Mouse (Mus musculus): ENCODE data around the gene Clstn1.
A peak's percentile ranks its signal among the peaks of the same experiment; 100 is the strongest.

The Clstn1 gene

GRCm38 (mm10) chr4:149675378-149676261 lies 89.4 kb downstream of the Clstn1 start:
- peak; percentile 32 for DNase-seq (ENCODE audit: low spot score)

GRCm38 (mm10) chr4:149678006-149678405 lies 91.7 kb downstream of the Clstn1 start:
- DNase-seq (ENCODE audit: low spot score): no peak

- no peak for DNase-seq (ENCODE audit: low spot score)
These were observed 92.9 kb downstream of the Clstn1 start for GRCm38 (mm10) chr4:149679056-149679770.

- no peak for DNase-seq (ENCODE audit: low spot score)
These were observed 97.6 kb downstream of the Clstn1 start for GRCm38 (mm10) chr4:149683875-149684274.

- DNase-seq (ENCODE audit: low spot score): no peak
These were observed 98.8 kb downstream of the Clstn1 start for GRCm38 (mm10) chr4:149684841-149685623.

GRCm38 (mm10) chr4:149688861-149689260 lies 102.6 kb downstream of the Clstn1 start:
- no peak for DNase-seq (ENCODE audit: low spot score)

- DNase-seq (ENCODE audit: low spot score): no peak
These were observed 103.8 kb downstream of the Clstn1 start for GRCm38 (mm10) chr4:149689822-149690700.

- no peak for DNase-seq (ENCODE audit: low spot score)
These were observed 104.6 kb downstream of the Clstn1 start for GRCm38 (mm10) chr4:149690828-149691280.

GRCm38 (mm10) chr4:149691368-149691767 lies 105.1 kb downstream of the Clstn1 start:
- DNase-seq (ENCODE audit: low spot score): no peak

- no peak for DNase-seq (ENCODE audit: low spot score)
These were observed 110.1 kb downstream of the Clstn1 start for GRCm38 (mm10) chr4:149696189-149696971.

GRCm38 (mm10) chr4:149697506-149698196 lies 111.4 kb downstream of the Clstn1 start:
- DNase-seq (ENCODE audit: low spot score): no peak

GRCm38 (mm10) chr4:149698197-149698821 lies 112.0 kb downstream of the Clstn1 start:
- DNase-seq (ENCODE audit: low spot score): no peak

Measured in urinary bladder, postnatal 10 days (tissue).